Mouse (Mus musculus): ENCODE results near the gene Lmod2.

Lmod2 gene

GRCm38 (mm10) chr6:24597500-24597899 is at the start of gene Lmod2:
Gene Lmod2, plus strand, starts transcription at chr6:24597762.
- no peak for DNase-seq (ENCODE audit: low read depth)

DNA sequence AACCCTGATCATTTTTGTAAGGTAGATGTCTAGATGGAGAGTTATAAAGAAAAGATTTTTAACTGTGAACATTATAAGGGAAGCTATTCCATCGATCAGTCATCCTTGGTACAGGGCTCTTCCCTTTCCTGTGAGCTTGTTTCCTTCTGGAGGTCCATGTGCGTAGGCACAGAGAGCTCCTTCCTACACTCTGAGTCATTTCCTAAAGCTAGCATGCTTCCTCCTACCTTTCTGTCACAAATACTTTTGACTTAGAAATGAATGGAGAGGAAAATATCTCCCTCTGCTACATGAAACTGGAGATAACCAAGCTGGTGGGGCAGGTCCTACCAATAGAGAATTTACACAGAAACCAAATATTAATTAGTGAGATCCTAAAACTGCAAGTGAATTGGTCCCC is 47.8 kb upstream of the Lmod2 start:
- DNase-seq (ENCODE audit: low read depth), result no peak

DNA sequence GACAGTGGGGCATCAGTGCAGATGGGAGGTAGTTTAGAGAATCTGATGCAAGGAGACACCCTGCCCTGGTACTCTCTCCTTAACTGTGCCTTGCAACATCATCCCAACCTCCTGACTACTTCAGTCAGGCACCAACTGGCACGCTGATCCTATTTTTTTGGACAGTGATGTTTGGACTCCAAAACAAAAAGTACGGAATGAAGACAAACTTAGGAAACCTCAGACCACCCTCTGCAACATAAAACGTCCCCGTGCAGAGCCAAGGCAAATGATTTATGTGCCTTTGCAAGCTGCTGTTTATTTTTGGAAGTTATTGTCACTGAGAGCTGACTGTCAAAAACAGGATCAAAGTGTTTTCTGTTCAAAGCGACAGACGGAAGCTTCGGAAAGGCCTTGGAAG is 45.5 kb upstream of the Lmod2 start:
- no peak for DNase-seq (ENCODE audit: low read depth)

DNA sequence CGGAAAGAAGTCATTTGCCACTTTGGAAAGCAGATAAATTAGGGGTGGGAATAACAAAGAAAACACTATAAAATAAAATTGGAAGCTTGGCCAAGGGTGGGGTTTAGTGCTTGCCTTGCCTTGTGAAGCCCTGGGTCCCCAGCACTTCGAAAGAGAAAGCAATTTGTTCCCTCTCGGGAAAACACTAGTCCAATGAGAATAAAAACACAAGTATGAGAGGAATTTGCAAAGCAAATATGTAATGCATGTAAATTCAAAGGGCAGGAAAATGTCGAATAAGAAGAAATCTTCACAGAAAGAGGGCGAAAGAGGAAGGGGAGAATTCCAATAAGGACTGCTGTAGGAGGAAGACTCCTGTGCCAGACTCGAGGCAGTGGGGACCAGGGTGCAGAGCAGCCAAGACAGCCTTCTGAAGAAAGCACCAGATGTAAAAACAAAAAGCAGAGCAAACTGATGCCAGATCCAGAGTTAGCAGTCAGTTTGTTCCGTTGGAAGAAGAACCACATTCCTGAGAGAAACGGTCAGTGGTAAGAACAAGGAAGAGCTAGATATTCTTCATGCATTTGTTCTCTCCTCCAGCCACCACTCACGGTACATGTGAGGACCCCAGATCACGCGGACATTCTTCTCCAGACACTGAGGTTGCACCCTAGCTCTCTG is 43.0 kb upstream of the Lmod2 start:
- no peak for DNase-seq (ENCODE audit: low read depth)

DNA sequence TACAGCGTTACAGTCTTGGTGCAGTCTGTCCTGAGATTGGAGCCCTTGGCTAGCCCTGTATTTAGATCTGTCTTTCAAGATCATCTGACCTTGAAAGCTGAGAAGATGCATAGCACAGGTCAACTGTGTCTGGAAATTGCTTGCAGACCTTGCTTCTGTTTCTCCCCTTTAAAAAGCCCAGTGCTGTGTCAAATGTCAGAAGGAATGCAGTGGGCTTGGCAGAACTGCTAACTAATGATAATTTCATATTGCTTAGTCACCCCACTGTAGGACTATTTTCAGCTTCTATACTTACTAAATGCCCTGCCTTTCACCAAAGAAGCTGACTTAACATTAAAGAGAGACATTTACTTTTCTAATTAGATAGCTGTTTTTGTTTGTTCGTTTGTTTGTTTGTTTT is 42.1 kb upstream of the Lmod2 start:
- DNase-seq (ENCODE audit: low read depth), result no peak

GRCm38 (mm10) chr6:24564081-24564480 is 33.5 kb upstream of the Lmod2 start:
- no peak for DNase-seq (ENCODE audit: low read depth)

DNA sequence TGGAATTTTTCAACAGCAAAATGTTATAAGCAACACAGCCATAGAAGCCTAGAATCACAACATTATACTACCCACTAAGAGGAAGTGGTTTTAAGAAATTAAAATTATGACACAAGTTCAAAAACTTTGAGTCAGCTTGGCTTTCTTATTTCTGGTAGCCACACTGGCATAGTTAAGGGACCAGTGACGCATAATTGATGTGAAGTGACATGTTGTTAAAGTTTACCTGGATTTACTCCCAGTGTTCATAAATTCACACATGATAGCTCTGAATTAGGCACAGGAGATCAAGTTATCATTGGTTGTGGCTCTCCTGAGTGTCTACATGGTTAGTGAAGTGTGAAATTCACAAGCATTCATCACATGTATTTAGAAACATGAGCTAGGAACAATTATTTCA is 32.7 kb upstream of the Lmod2 start:
- no peak for DNase-seq (ENCODE audit: low read depth)

- peak; percentile 9 for DNase-seq (ENCODE audit: low read depth)
Observed at GRCm38 (mm10) chr6:24568963-24569362, 28.6 kb upstream of the Lmod2 start.

DNA sequence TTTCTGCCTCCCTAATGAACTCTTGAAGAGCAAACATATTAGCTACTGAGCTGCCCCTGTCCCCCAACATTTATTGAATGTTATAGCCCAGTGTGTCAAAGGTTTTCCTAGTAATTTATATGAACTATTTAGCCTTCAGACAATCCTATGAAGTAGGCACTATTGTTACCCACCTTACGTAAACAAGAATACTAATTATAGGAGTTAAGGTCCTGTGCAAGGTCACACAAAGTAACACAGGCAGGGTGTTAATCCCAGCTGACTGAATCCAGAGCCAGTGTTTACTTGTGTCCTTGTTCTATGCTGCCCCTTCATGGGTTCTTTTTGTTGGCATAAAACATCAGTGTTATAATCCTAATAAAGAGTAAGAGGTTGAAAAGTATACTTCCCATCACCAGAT is 27.9 kb upstream of the Lmod2 start:
- no peak for DNase-seq (ENCODE audit: low read depth)

GRCm38 (mm10) chr6:24570278-24570677 is 27.3 kb upstream of the Lmod2 start:
- no peak for DNase-seq (ENCODE audit: low read depth)

- peak; percentile 11 for DNase-seq (ENCODE audit: low read depth)
Observed at GRCm38 (mm10) chr6:24571126-24571525, 26.4 kb upstream of the Lmod2 start.

- no peak for DNase-seq (ENCODE audit: low read depth)
Observed at GRCm38 (mm10) chr6:24572431-24572830, 25.1 kb upstream of the Lmod2 start.

- no peak for DNase-seq (ENCODE audit: low read depth)
Observed at GRCm38 (mm10) chr6:24573319-24573718, 24.2 kb upstream of the Lmod2 start.

- DNase-seq (ENCODE audit: low read depth), result no peak
Observed at GRCm38 (mm10) chr6:24583456-24583855, 14.1 kb upstream of the Lmod2 start.

DNA sequence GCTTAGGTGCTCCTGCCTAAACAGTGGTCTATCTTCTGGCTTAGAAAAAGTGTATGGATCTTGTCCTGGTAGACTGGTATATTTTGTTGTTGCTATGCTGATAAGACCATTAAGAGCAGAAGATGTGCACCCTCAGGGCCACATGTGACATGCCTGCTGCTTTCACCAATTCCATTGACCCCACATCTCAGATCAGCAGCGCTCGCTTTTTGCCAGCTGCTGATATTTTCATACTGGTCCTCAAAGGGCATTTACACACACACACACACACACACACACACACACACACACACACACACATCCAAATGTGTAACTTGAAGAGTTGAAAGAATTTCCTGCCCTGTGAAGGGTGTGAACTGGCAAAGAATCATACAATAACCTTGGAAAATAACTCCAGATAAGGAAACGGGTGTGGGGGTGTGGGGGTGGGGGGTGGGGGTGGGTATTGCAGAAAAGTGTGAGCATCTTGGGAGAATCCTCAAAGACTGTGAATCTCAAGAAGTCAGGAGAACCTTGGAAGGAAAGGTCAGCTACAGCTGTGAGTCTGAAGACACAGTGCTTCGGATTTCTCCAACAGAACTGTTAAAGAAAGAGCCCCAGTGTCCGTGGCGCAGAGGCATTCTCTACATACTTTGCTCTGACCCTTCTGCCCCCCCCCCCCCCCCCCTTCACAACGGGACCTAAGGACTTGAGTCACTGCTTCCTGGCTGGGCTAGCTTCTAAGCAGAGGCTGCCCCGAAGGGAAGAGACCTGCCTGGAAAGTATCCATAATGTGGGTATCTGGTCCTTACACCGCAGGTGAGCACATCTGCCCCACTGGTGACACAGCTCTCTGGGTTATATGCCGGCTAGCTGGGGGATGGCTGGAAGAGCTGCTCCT is 11.9 kb upstream of the Lmod2 start:
- no peak for DNase-seq (ENCODE audit: low read depth)

GRCm38 (mm10) chr6:24586885-24587284 is 10.7 kb upstream of the Lmod2 start:
- DNase-seq (ENCODE audit: low read depth), result no peak

DNA sequence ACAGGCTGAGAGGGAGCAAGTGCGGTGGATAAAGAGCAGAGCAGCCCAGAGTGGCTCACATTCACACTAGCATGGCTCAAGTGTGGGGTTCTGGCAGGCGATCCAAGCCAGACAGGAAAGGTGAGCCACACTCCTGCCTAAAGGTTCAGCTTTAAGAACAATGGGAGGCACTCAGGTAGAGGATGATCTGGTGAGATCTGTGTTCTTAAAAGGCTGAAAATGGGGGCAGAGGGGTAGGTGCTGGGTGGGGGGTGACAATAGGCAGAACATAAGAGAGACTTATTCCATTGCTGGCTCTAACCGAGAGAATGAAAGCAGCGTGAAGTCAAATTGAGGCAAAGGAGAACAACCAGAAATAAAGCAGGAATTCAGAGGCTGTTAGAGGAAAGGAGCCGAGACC is 7.3 kb upstream of the Lmod2 start:
- DNase-seq (ENCODE audit: low read depth), result no peak

DNA sequence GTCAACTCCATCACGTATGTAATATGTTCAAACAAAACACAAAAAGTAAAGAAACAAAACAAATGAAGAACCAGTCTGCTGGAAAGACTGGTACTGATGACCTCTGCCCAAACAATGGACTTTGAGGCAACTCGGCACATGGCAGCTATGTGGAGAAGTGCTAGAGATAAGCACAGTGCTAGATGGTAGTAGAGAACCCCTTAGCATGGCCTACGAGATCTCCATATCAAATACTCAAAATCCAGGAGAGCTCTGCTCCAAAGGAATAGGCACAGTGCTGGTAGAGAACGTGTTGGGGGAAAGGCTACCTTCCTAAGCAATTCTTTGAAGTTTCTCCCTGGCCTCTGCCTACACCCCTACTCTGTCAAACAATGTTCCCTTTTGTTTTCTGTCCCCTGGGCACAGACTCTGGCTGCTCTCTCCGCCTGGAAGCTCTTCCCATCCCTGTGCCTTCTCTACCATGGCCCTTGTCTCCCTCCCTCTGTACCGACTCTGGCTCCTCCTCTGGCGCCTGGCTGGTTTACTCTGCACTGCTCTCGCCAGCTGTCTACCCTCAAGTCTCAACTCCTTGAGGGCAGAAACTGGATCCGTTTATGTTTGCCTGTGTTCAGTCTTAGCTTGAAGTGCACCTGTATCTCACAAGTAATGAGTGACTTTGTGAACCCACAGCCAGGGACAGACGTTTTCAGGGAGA is 5.9 kb upstream of the Lmod2 start:
- DNase-seq (ENCODE audit: low read depth), result no peak

DNA sequence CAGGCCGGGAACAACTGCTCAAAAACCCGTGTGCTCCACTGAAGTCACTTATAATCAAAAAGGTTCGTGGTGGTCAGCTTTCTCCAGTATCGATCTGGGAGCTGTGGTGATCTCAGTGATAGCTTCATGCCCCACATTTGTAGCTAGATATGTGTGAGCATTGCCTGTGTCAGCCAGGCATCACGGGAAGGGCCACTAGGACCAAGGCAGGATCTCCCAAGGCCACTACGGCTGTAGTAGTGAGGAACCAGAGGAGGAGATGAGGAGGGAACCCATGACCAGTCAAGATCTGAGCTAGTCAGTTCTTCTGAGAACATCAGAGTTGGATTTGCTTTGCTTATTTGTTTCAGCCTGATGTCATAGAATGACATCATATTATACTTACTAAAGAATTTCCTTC is 1.6 kb downstream of the Lmod2 start:
- DNase-seq (ENCODE audit: low read depth), result no peak

DNA sequence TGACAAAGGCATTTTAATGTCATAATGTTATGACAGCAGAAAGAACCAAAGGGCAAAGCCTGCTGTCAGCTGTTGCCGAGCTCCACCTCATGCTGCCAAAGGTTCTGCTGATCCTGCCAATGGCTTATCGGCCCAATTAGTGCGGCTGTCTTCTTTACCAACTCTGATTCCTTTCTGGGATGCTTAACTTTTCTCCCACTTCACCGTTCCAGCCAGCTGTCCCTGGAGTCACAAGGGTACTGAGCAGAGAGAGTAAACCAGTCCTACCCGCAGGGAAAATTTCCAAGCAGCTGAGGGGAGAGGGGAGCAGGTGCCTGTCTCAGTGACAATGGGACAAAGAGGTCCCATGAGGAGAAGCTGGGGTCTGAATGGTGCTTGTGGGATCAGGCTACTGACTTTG is 2.1 kb downstream of the Lmod2 start:
- no peak for DNase-seq (ENCODE audit: low read depth)

GRCm38 (mm10) chr6:24600134-24600533 is 2.6 kb downstream of the Lmod2 start:
- no peak for DNase-seq (ENCODE audit: low read depth)

GRCm38 (mm10) chr6:24600726-24601125 is 3.2 kb downstream of the Lmod2 start:
- no peak for DNase-seq (ENCODE audit: low read depth)

- DNase-seq (ENCODE audit: low read depth), result no peak
Observed at GRCm38 (mm10) chr6:24601668-24602067, 4.1 kb downstream of the Lmod2 start.
